Mouse (Mus musculus): ENCODE results near the gene Gc. TPM values are rescaled to one million over a fixed set of nuclear protein-coding genes. Genes with fewer than 3 reads are reported as not detected.

The Gc gene
- total RNA-seq (2021): not detected

GRCm38 (mm10) chr5:89457554-89458062 is at the start of gene Gc:
Gc (minus strand) TSS chr5:89457898.
- no peak for DNase-seq
- intact Hi-C loops (cut with DNase I): no loop called here

DNA sequence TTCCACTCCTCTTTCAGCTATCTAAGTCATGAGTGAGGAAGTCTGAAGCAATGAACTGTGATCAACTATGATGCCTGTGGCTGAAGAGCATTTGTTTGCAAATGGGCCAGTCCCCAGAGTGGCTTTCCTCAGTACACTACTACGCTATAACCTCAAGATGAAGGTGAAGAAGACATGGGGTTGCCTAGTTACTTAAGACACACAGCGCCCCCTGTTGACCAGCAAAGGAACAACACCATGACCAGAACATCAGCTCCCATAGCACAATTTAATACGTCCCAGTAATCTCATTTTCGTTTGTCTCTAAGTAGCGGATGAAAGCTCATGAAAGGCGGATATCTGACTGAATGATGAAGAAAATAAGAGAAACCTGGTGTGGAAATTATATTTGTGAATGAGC is 42.5 kb upstream of the Gc start:
- intact Hi-C loops (cut with DNase I): no loop called here
- peak in 1 of 2 experiments; percentile 0 for DNase-seq

DNA sequence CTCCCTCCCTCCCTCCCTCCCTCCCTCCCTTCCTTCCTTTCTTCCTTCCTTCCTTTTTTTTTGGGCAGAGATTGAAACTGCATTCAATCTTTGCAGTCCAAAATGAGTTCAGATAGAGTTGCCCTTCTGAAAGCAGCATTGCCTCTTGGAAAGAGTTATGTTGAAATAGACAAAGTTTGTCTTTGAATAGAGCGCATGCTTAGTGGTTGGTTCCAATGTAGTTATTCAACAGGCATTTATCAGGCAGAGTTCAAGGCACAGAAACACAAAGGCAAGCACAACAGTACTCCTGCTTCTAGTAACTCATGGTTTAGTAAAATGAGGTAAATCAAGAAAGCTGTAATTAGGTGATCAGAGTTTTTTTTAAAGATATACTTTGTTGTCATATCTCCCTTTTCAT is 34.9 kb upstream of the Gc start:
- DNase-seq: no peak
- intact Hi-C loops (cut with DNase I): no loop called here

GRCm38 (mm10) chr5:89470483-89470882 is 12.8 kb upstream of the Gc start:
- intact Hi-C loops (cut with DNase I): no loop called here
- DNase-seq: no peak

- DNase-seq: no peak
- intact Hi-C loops (cut with DNase I): no loop called here
Observed at GRCm38 (mm10) chr5:89467886-89468285, 10.2 kb upstream of the Gc start.

DNA sequence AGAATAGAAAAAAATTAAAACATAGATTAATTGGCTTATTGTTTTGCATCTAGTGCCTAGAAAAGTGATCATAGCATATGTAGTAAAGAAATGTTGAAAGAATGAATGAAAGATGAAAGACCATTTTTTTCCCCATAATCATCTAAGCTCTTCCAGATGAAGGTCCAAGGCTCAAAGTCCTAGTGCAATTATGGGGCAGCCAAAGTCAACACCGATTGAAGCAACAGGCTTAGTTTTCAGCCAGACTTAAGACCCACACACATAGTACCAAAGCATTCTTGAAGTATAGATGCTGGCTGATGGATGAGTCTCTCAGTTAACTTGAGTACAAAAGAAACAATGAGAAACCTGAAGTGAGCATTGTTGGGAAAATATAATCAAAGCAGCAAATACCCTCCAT is 9.3 kb upstream of the Gc start:
- no peak for DNase-seq

DNA sequence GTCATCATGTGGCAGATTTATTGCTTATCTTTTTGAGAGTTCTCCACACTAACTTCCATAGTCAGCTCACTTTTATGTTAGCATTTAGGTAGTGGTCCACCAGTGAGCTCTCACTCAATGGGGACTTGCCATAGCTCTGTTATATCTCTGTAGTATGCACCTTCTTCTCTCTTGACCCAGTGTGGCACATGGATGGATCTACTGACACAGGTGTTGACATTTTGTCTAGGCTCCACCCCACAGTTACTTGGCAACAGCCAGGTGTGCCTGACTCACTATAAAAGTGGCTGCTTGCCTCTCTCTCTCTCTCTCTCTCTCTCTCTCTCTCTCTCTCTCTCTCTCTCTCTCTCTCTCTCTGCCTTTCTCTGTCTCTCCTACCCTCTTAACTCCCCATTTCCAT is 8.6 kb upstream of the Gc start:
- DNase-seq: no peak
- intact Hi-C loops (cut with DNase I): no loop called here

More for the DNA sequence above, 9.3 kb upstream of the Gc start:
- intact Hi-C loops (cut with DNase I): no loop called here

GRCm38 (mm10) chr5:89461817-89462216 is 4.1 kb upstream of the Gc start:
- DNase-seq: no peak
- intact Hi-C loops (cut with DNase I): no loop called here

- DNase-seq: no peak
- intact Hi-C loops (cut with DNase I): no loop called here
Observed at GRCm38 (mm10) chr5:89459591-89459990, 1.9 kb upstream of the Gc start.

DNA sequence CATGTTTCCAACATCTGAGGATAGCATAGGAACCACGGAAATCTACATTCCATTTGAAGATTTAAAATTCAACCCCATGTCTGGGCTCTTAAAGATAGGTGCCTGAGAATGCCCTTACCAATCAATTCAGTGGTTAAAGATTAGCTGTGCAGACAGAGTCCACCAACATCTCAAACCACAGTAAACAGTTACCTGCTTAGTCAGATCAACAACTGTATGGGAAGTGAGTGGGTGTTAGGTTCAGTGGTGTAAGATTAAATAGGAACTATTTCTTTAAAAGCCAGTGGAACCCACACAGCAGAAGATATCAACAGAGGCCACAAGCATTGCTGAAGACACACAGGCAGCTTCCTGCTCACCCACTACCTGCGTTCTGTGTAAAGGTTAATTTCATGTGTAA is 1.3 kb upstream of the Gc start:
- intact Hi-C loops (cut with DNase I): no loop called here

DNA sequence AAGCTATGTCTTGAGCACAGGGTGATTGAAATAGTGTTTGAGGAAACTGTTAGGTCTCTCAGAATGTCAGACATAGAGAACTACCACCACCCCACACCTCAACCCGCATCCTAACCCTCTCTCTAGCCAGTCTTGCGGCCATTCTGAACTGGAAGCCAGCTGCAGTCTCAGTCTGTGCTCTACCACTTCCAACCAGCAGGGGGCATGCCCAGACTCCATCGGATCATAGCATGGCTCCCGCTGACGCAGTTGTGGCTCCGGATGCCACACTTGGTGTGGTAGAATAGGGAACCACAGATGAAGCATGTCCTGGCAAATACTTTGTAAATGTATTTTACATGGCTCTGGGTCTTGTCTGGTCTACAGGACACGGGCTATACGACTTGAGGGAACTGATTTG is 2.2 kb downstream of the Gc start:
- peak; percentile 5 to 20 for DNase-seq
- intact Hi-C loops (cut with DNase I): no loop called here

More for the DNA sequence above, 1.3 kb upstream of the Gc start:
- no peak for DNase-seq

DNA sequence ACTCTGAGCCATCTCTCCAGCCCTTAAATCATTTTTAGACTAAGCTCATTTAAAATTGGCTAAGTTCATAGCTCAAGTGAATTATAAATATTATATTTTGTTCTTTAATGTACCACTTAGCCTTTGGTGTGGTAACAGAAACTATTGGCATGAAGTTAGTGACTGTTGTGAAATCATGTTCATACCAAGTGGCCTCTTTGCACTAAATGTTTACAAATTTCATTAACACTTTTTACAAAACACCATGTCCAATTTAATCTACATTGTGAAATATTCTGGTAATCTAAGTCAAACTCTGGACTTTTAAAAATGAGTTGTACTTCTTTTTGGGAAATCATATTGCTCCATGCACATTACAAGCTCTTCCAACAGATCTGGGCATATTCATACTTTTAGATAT is 6.9 kb downstream of the Gc start:
- intact Hi-C loops (cut with DNase I): no loop called here
- DNase-seq: no peak

GRCm38 (mm10) chr5:89449325-89449724 is 8.4 kb downstream of the Gc start:
- intact Hi-C loops (cut with DNase I): no loop called here
- no peak for DNase-seq

GRCm38 (mm10) chr5:89447978-89448377 is 9.7 kb downstream of the Gc start:
- DNase-seq: no peak
- intact Hi-C loops (cut with DNase I): no loop called here

DNA sequence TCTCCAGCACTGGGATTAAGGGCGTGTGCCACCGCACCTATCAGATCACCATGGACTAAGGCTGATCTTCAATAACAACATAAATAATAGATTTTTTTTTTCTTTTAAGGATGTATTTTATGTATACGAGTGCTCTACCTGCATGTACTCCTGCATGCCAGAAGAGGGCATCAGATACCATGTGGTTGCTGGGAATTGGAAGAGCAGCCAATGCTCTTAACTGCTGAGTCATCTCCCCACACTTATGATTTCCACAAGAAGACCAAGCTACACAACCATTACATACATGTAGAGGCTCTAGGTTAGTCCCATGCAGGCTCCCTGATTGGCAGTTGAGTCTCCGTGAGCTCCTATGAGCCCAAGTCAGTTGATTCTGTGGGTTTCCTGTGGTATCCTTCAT is 13.3 kb downstream of the Gc start:
- intact Hi-C loops (cut with DNase I): no loop called here
- DNase-seq: no peak

GRCm38 (mm10) chr5:89411536-89411935 is 46.2 kb downstream of the Gc start:
- intact Hi-C loops (cut with DNase I): no loop called here
- no peak for DNase-seq

DNA sequence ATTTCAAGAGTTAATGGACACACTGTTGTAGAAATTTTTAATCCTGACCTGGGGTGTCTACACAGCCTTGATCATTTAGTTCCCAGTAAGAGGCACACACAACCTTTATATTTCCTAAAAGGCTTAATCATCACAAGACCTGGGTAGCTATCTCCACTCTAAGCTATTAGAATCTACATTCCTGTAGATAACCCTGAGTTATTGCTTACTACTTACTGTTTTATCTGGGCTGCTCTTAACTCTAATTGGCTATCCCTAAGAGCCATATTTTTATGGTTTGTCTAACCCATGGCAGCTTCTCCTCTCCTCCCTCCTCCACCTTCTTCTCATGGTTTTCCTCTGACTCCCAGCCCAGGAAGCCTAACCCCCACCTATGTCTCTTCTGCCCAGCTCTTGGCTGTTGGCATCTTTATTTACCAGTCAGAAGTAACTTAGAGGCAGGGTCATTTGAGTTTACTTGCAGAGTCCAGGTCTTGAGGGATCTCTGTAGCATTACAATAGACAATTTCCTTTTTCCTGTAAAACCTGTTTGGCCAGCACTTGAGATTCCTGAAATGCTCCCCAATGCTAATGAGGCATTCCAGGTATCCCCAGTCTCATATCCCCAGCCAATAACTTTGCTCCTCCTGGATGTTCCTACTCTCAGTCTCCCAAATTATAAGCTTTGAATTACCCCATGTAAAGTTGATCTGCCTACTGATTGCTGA is 50.2 kb downstream of the Gc start:
- intact Hi-C loops (cut with DNase I): no loop called here
- DNase-seq: no peak

- no peak for DNase-seq
- intact Hi-C loops (cut with DNase I): no loop called here
Observed at GRCm38 (mm10) chr5:89405132-89405531, 52.6 kb downstream of the Gc start.

- intact Hi-C loops (cut with DNase I): no loop called here
- no peak for DNase-seq
Observed at GRCm38 (mm10) chr5:89390405-89390804, 67.3 kb downstream of the Gc start.

DNA sequence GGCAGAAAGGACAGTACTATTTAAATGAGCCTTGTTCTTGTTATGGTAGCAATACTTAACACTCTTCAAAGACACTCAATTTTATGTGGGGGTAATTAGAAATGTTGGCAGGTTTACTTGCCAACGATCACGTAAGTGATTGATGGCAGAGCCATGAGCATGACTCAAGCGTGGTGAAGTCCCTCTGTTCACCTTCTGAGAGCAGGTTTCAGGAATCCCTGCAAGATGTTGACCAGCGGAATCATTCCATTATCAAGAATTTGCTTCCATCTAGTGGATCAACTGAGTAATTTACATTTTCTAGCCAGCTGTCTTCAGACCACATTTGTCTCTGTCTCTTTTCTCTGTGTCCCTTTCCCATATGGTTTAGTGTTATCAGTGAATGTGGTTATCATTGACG is 73.5 kb downstream of the Gc start:
- intact Hi-C loops (cut with DNase I): loop anchor here (1.0 to 5.0 kb wide), 4 partner anchors 392 to 593 kb away; no protein-coding TSS in a partner anchor
- peak; percentile 18 to 28 for DNase-seq

- intact Hi-C loops (cut with DNase I): loop anchor here (5.0 kb wide), 2 partner anchors 389 to 454 kb away; no protein-coding TSS in a partner anchor
- no peak for DNase-seq
Observed at GRCm38 (mm10) chr5:89381340-89381739, 76.4 kb downstream of the Gc start.

- intact Hi-C loops (cut with DNase I): no loop called here
Observed at GRCm38 (mm10) chr5:89370140-89370539, 87.6 kb downstream of the Gc start.

More at GRCm38 (mm10) chr5:89370140-89370539, 87.6 kb downstream of the Gc start:
- peak; percentile 10 to 19 for DNase-seq
